Comparison of ENCODE assay signal across 40 mouse cellular contexts in the genomic region with DNA sequence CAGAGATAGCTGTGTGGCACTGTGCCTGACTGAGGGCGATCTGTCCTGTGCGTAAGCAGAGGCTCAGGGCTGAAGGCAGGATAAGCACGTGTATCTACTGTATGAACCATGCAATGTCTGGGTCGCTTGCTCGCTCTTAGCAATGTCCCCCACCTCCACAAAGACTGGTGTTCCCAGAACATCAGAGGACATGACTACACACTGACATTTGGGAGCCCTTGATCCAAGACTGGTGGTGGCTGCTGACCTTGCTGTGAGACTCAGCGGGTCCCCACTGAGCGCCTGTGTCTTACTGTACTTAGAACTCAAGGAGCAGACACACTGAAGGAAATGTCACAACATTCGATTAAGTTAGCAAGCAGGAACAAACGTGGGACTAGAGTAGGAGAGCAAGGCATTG. TPM values are rescaled to one million over a fixed set of nuclear protein-coding genes. Genes with fewer than 3 reads are reported as not detected.
"Had no signal": no experiment of that assay in that cellular context is flagged by ENCODE, and none has a peak within 500 bp of the region (broad histone marks: within the 10 kb centered on the region; RNA-seq: fewer than 3 reads in every experiment).

No protein-coding gene starts in this region.

- DNase-seq: gastrocnemius, postnatal 14 days; gastrocnemius, postnatal 36 days; heart, adult 11 months; heart, adult 2 months; heart, postnatal 14 days; heart, postnatal 36 days; kidney, adult 11 months; kidney, adult 2 months; kidney, adult 9 months; kidney, postnatal 14 days; kidney, postnatal 36 days; left cerebral cortex, postnatal 4 days; lung, adult 18-20 months had no signal

- H3K4me2 ChIP-seq: heart, embryonic 11.5 days; heart, embryonic 13.5 days; heart, embryonic 15.5 days; hindbrain, embryonic 13.5 days; hindbrain, embryonic 15.5 days; kidney, embryonic 15.5 days; limb, embryonic 13.5 days; limb, embryonic 15.5 days; liver, embryonic 12.5 days had no signal

- H3K9ac ChIP-seq: heart, embryonic 13.5 days; heart, embryonic 15.5 days; hindbrain, embryonic 13.5 days; hindbrain, embryonic 15.5 days; kidney, embryonic 15.5 days; limb, embryonic 13.5 days; limb, embryonic 15.5 days; liver, embryonic 12.5 days; liver, embryonic 14.5 days had no signal

- H3K4me3 ChIP-seq: heart, adult 2 months; heart, embryonic 13.5 days; heart, embryonic 15.5 days; hindbrain, embryonic 13.5 days; hindbrain, embryonic 15.5 days; kidney, embryonic 15.5 days; left cerebral cortex, adult 2 months; limb, embryonic 13.5 days; limb, embryonic 15.5 days; liver, embryonic 12.5 days had no signal

- H3K4me1 ChIP-seq: heart, embryonic 13.5 days; hindbrain, embryonic 13.5 days; hindbrain, embryonic 15.5 days; kidney, embryonic 15.5 days; limb, embryonic 13.5 days; limb, embryonic 15.5 days; liver, embryonic 12.5 days had no signal

- H3K27ac ChIP-seq: heart, adult 2 months; heart, embryonic 13.5 days; heart, embryonic 15.5 days; hindbrain, embryonic 13.5 days; hindbrain, embryonic 15.5 days; hindbrain, postnatal 0 days; kidney, embryonic 15.5 days; kidney, postnatal 0 days; left cerebral cortex, adult 2 months; limb, embryonic 13.5 days; limb, embryonic 15.5 days; liver, embryonic 12.5 days; liver, embryonic 14.5 days had no signal

- H3K27me3 ChIP-seq: heart, embryonic 13.5 days; heart, embryonic 15.5 days; hindbrain, embryonic 13.5 days; hindbrain, embryonic 15.5 days; kidney, embryonic 15.5 days; limb, embryonic 13.5 days; limb, embryonic 15.5 days; liver, embryonic 12.5 days had no signal

- ATAC-seq: hindbrain, postnatal 0 days; intestine, embryonic 16.5 days; liver, embryonic 12.5 days had no signal

- H3K9me3 ChIP-seq: heart, embryonic 13.5 days; heart, embryonic 15.5 days; hindbrain, embryonic 13.5 days; hindbrain, embryonic 15.5 days; kidney, embryonic 15.5 days; limb, embryonic 13.5 days; limb, embryonic 15.5 days; liver, embryonic 12.5 days had no signal

RNA-seq across cellular contexts. Expression of a gene that starts 36.0 kb away (rescaled TPM):
- total RNA-seq: gastrocnemius, postnatal 14 days; gastrocnemius, postnatal 36 days; heart, adult 2 months; heart, postnatal 14 days; heart, postnatal 36 days; hematopoietic stem cell, adult 5-6 weeks; hindbrain, postnatal 0 days; layer of hippocampus, adult 18-20 months; layer of hippocampus, postnatal 25 days; left cerebral cortex, adult 2 months; left cerebral cortex, postnatal 10 days; left cerebral cortex, postnatal 25 days; left cerebral cortex, postnatal 4 days; liver, adult 2 months had no signal
- polyA plus RNA-seq: gonadal fat pad, adult 2 months; heart, adult 2 months; heart, embryonic 11.5 days; heart, embryonic 13.5 days; heart, embryonic 15.5 days; heart, postnatal 0 days; hindbrain, embryonic 11.5 days; hindbrain, embryonic 13.5 days; intestine, embryonic 14.5 days; intestine, embryonic 16.5 days; kidney, adult 2 months; kidney, embryonic 15.5 days; large intestine, adult 2 months; limb, embryonic 11.5 days; limb, embryonic 13.5 days; limb, embryonic 15.5 days; liver, embryonic 12.5 days; liver, embryonic 14.5 days; liver, embryonic 16.5 days had no signal
